Mouse (Mus musculus): ENCODE measurements around the gene Arhgef16. TPM values are rescaled to one million over a fixed set of nuclear protein-coding genes. Genes with fewer than 3 reads are reported as not detected.

The Arhgef16 gene
- polyA plus RNA-seq, 1 experiment from 2014 or later: 32.2 TPM

DNA sequence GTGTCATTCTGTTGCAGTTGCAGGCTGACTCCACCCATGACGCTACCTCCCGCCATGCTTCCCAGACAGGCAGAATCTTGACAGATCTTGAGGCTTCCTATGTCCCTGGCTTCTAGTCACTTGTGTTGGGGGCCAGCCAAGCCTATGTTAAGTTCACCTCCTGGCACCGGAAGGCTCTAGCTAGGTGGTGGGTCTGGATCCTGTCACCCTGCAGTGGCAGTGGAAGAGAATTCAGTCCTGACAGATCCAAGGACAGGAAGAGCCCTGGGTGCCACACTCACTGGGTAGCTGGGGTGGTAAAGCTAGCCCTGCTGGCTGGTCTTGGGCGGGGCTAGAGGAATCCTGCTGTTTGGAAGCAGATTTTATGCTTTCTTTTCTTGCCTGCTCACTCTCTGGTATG is 23.9 kb upstream of the Arhgef16 start:
- ATAC-seq (replicated peaks; ENCODE audit: low FRiP score): no peak
- H3K9me3 ChIP-seq (replicated peaks): no peaks in the 10 kb centered on the region
- WGBS: 66% methylated on average over 4 of the region's 4 CpGs

GRCm38 (mm10) chr4:154313622-154313967 is 12.1 kb upstream of the Arhgef16 start:
- no peaks in the 10 kb centered on the region for H3K4me1 ChIP-seq
- no peak overlapping the region for H3K4me3 ChIP-seq (replicated peaks)
- H3K27me3 ChIP-seq: 0 out of 2 replicates have a peak, but pooled peaks cover 4% of the 10 kb centered on the region
- WGBS: 74% methylated on average over 11 of the region's 11 CpGs
- H3K9ac ChIP-seq: no peak overlapping the region
- no peak for ATAC-seq (replicated peaks; ENCODE audit: low FRiP score)
- H3K9me3 ChIP-seq (replicated peaks): no peaks in the 10 kb centered on the region
- no peaks in the 10 kb centered on the region for H3K36me3 ChIP-seq
- no peak overlapping the region for H3K4me2 ChIP-seq
- H3K27ac ChIP-seq: no peak overlapping the region

More for the DNA sequence above, 23.9 kb upstream of the Arhgef16 start:
- Histone ChIP-seq H3K4me1 (peaks cover 17% of the 10 kb centered on the region), H3K4me3 (replicated peaks) (no peak overlapping the region), H3K9ac (no peak overlapping the region), H3K36me3 (no peaks in the 10 kb centered on the region), H3K27ac (no peak overlapping the region), H3K4me2 (no peak overlapping the region), H3K27me3 (peaks cover 80% of the 10 kb centered on the region)

DNA sequence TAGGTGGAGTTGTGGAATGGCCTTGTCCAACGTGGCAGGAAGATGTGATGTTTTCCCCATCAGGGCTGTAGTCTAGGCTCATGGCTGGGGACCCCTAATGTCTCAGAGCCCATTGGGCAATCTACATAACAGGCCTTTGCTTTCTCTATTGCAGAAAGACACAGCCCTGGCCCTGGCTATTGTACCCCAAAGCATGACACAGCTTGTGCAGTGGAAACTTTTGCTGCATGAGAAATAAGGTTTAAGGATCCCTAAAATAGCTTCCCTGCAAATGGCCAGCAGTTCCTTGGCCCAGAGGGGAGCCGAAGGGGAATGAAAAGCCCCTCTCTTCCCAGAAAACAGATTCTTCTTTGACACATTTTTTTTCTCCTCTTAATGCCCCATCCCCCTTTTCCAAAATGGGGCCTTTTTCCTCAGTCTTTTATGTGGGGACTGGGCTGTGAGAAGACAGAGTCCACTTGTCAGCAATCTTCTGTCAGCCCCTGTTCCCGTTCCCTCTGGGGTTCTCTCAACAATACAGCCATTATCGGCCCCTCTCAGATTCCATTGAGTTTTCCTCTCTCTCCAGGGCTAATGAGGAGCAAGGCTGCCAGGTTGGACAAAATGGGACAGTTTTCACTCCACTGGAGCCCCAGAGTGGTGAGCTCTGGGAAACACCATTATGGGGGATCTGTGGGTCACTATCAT is 11.6 kb upstream of the Arhgef16 start:
- H3K9ac ChIP-seq: no peak overlapping the region
- no peak overlapping the region for H3K27ac ChIP-seq
- no peak overlapping the region for H3K4me2 ChIP-seq
- H3K36me3 ChIP-seq: no peaks in the 10 kb centered on the region
- no peak overlapping the region for H3K4me3 ChIP-seq (replicated peaks)
- no peaks in the 10 kb centered on the region for H3K4me1 ChIP-seq
- no peak for ATAC-seq (replicated peaks; ENCODE audit: low FRiP score)
- H3K9me3 ChIP-seq (replicated peaks): no peaks in the 10 kb centered on the region
- 0 out of 2 replicates have a peak, but pooled peaks cover 4% of the 10 kb centered on the region for H3K27me3 ChIP-seq
- 58% methylated on average over 4 of the region's 4 CpGs for WGBS

DNA sequence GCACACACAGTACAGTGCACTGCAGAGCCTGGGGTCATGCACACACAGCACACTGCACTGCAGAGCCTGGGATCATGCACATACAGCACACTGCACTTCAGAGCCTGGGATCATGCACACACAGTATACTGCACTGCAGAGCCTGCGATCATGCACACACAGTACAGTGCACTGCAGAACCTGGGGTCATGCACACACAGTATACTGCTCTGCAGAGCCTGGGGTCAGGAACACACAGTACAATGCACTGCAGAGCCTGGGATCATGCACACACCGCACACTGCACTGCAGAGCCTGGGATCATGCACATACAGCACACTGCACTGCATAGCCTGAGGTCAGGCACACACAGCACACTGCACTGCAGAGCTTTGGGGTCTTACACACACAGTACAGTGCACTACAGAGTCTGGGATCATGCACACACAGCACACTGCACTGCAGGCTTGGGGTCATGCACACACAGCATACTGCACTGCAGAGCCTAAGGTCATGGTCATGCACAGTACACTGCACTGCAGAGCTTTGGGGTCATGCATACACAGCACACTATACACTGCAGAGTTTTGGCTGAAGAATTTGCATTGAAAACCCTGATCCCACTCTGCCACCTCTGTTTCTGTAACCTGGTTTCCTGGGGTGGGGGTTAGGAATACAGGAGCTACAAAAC is 10.8 kb upstream of the Arhgef16 start:
- no peak overlapping the region for H3K4me2 ChIP-seq
- no peak overlapping the region for H3K4me3 ChIP-seq (replicated peaks)
- 0 out of 2 replicates have a peak, but pooled peaks have one; percentile 49 for ATAC-seq (replicated peaks; ENCODE audit: low FRiP score)
- H3K9me3 ChIP-seq (replicated peaks): no peaks in the 10 kb centered on the region
- H3K27me3 ChIP-seq: no peaks in the 10 kb centered on the region
- WGBS: 82% methylated on average over 2 of the region's 2 CpGs
- H3K4me1 ChIP-seq: no peaks in the 10 kb centered on the region
- H3K9ac ChIP-seq: no peak overlapping the region
- no peaks in the 10 kb centered on the region for H3K36me3 ChIP-seq
- no peak overlapping the region for H3K27ac ChIP-seq

- H3K9me3 ChIP-seq (replicated peaks): no peaks in the 10 kb centered on the region
- ATAC-seq (replicated peaks; ENCODE audit: low FRiP score): no peak
- no peak overlapping the region for H3K4me2 ChIP-seq
- WGBS: 59% methylated on average over 9 of the region's 9 CpGs
- H3K9ac ChIP-seq: no peak overlapping the region
- no peaks in the 10 kb centered on the region for H3K36me3 ChIP-seq
- H3K4me1 ChIP-seq: no peaks in the 10 kb centered on the region
- H3K27ac ChIP-seq: no peak overlapping the region
- H3K4me3 ChIP-seq (replicated peaks): no peak overlapping the region
- no peaks in the 10 kb centered on the region for H3K27me3 ChIP-seq
Measured at GRCm38 (mm10) chr4:154310576-154311262, 9.2 kb upstream of the Arhgef16 start.

DNA sequence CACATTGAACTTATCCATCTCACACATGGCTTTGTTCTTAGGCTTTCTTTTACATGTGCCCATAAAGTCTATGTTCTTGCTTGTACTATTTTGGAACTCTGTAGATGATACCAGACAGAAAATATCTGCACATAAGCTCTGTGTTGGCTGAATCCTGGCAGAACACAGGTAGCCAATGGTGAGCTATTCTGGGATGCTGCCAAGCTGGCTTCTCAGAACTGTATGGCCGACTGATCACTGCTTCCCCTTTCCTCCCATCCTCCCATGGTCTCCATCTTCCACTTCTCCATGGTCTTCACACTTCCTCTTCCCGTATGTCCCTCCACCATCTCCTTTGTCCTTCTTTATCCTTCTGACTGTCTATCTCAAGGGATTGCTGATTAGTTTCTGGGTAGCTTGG is 7.7 kb upstream of the Arhgef16 start:
- Histone ChIP-seq H3K27ac (no peak overlapping the region), H3K4me1 (no peaks in the 10 kb centered on the region), H3K4me3 (replicated peaks) (no peak overlapping the region), H3K36me3 (no peaks in the 10 kb centered on the region), H3K4me2 (no peak overlapping the region), H3K9me3 (replicated peaks) (no peaks in the 10 kb centered on the region), H3K9ac (no peak overlapping the region), H3K27me3 (no peaks in the 10 kb centered on the region)
- WGBS: 76% methylated on average over 2 of the region's 2 CpGs
- no peak for ATAC-seq (replicated peaks; ENCODE audit: low FRiP score)

DNA sequence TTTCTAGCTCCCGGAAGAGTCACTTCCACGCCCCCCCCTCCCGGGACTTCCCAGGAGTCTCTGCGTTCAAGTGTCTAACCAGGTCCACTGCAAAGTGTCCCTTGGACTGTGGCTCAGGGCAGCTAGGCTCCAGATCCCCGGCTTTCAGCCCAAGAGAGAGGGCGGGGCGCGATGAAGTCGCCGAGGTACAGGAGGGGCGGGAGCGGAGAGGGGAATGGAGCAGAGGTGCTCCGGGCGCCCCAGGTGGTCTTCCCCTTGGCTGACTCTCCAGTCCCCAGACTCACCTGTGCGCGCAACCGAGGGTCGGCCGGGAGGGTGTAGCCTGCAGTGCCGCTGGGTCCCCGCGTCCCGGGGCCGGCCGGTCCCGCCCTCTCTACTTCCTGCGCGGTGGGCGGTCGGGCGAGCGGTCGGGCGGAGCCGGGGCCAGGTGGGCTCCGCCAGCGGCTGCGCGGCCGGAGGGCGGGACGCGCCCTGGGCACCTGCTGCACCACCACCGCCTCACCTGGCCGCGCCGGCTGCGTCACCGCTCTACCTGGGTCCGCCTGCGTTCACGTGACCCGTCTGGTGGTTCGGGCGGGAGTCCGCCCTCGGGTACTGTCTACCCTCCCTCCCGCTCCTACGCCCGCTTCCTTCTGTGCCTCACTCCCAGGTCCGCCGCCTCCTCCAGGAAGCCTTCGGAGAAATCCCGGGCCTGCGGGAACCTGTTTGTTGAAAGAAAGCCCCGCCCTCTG is 1.8 kb downstream of the Arhgef16 start:
- peak overlapping the region; percentile 51 for H3K4me3 ChIP-seq (replicated peaks)
- peak; percentile 77 for ATAC-seq (replicated peaks; ENCODE audit: low FRiP score)
- H3K4me1 ChIP-seq: peaks cover 59% of the 10 kb centered on the region
- H3K9me3 ChIP-seq (replicated peaks): no peaks in the 10 kb centered on the region
- H3K4me2 ChIP-seq: peak overlapping the region; percentile 82
- WGBS: under 1% methylated on average over 64 of the region's 66 CpGs
- peaks cover 41% of the 10 kb centered on the region for H3K27me3 ChIP-seq
- peak overlapping the region; percentile 88 for H3K27ac ChIP-seq
- H3K36me3 ChIP-seq: no peaks in the 10 kb centered on the region
- peak overlapping the region; percentile 37 for H3K9ac ChIP-seq

DNA sequence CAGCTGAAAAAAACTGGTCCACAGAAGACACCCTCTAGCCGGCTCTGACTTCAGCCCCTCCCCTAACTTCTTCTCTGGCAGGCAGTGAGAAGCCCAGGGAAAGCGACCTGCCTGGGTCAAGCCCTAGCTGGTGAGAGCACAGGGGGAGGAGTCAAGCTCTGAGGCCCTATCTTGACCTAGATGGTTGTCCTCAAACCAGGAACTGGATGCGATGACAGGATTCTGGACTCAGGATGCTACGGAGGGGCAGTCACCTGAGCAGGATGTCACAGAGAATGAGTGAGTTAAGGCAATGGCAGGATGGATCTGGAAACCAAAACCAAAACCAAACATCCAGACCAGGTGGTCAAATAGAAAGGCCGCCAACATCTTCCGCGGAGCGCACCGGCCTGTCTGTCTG is 3.7 kb downstream of the Arhgef16 start:
- Histone ChIP-seq H3K27me3 (peaks cover 38% of the 10 kb centered on the region), H3K4me3 (replicated peaks) (peak overlapping the region; percentile 10), H3K9me3 (replicated peaks) (no peaks in the 10 kb centered on the region), H3K27ac (peak overlapping the region; percentile 72), H3K36me3 (no peaks in the 10 kb centered on the region), H3K9ac (no peak overlapping the region), H3K4me2 (peak overlapping the region; percentile 82), H3K4me1 (peaks cover 78% of the 10 kb centered on the region)
- 38% methylated on average over 9 of the region's 9 CpGs for WGBS
- no peak; the same call in 1 of the 2 replicates for ATAC-seq (replicated peaks; ENCODE audit: low FRiP score)

GRCm38 (mm10) chr4:154294262-154294731 is 7.2 kb downstream of the Arhgef16 start:
- 9% methylated on average over 8 of the region's 8 CpGs for WGBS
- no peak overlapping the region for H3K4me3 ChIP-seq (replicated peaks)
- peak overlapping the region; percentile 85 for H3K27ac ChIP-seq
- no peaks in the 10 kb centered on the region for H3K9me3 ChIP-seq (replicated peaks)
- no peak overlapping the region for H3K9ac ChIP-seq
- 0 out of 2 replicates have a peak, but pooled peaks cover 7% of the 10 kb centered on the region for H3K36me3 ChIP-seq
- ATAC-seq (replicated peaks; ENCODE audit: low FRiP score): peak; percentile 83
- peak overlapping the region; percentile 28; the same call in 1 of the 2 replicates for H3K4me2 ChIP-seq
- peaks cover 15% of the 10 kb centered on the region for H3K27me3 ChIP-seq
- H3K4me1 ChIP-seq: peaks cover 63% of the 10 kb centered on the region

DNA sequence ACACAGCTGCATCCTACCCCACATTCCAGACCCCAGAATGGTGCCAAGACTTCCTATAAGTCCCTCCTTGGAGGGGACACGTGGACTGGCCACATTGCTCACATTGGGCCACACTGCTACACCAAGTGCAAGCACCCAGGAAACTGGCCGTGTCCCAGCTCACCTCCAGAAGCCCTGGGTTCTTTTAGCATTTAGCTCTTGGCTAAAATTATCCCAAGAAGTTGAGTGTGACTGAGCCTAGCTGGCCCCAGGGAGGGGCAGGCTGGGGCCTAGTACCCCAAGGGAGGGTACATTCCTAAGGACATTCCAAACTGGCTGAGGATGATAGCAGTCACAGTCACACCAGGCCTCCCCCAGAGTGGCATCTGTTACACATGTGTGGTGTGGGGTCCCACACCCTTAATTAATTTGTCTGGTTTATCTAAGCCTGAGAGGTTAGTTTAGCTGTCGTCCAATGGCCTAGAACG is 7.7 kb downstream of the Arhgef16 start:
- Histone ChIP-seq H3K4me1 (peaks cover 61% of the 10 kb centered on the region), H3K4me3 (replicated peaks) (no peak overlapping the region), H3K4me2 (peak overlapping the region; percentile 28), H3K27ac (peak overlapping the region; percentile 85), H3K36me3 (0 out of 2 replicates have a peak, but pooled peaks cover 11% of the 10 kb centered on the region), H3K27me3 (peaks cover 10% of the 10 kb centered on the region), H3K9ac (no peak overlapping the region), H3K9me3 (replicated peaks) (no peaks in the 10 kb centered on the region)
- ATAC-seq (replicated peaks; ENCODE audit: low FRiP score): peak; percentile 61
- WGBS: 36% methylated on average over 4 of the region's 4 CpGs

DNA sequence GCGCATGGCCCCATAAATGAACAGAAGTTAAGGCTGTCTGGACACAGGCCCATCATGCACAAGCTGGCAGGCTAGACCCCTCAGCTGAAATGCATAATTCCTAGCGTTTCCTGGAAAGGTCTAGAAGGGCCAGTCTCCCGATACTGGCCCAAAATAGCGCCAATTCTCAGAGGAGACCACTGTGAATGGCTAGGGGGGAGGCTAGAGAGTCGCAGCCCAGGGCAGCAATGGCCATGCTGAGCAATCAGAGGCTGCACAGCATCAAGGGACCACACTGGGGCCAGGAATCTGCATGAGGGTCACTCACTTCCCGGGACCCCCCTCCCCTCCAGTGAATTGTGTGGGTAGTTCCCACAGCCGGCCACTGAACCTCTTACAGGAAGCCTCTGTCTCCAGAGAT is 17.8 kb downstream of the Arhgef16 start:
- Histone ChIP-seq H3K27me3 (no peaks in the 10 kb centered on the region), H3K27ac (no peak overlapping the region), H3K36me3 (peaks cover 24% of the 10 kb centered on the region), H3K9ac (no peak overlapping the region), H3K9me3 (replicated peaks) (no peaks in the 10 kb centered on the region), H3K4me1 (peaks cover 3% of the 10 kb centered on the region; the same call in 1 of the 2 replicates), H3K4me3 (replicated peaks) (no peak overlapping the region), H3K4me2 (no peak overlapping the region)
- 59% methylated on average over 7 of the region's 7 CpGs for WGBS
- ATAC-seq (replicated peaks; ENCODE audit: low FRiP score): no peak

Data from kidney, embryonic 15.5 days (tissue).